Mouse (Mus musculus) spleen, adult 2 months (tissue): ENCODE data around the gene 1110032A03Rik. TPM values are rescaled to one million over a fixed set of nuclear protein-coding genes. Genes with fewer than 3 reads are reported as not detected.
A peak's percentile ranks its signal among the peaks of the same experiment; 100 is the strongest.

ENCODE experiments used
- DNase-seq, 2 experiments: peaks; one replicate each; pipeline versions ENCODE4 v3.0.0 to v3.0.0-alpha.2; 2012 to 2021; ENCODE audit warnings: low spot score in 2 of 2, low read depth in 1 of 2
- H3K27ac ChIP-seq: fragments of 200-500 bp; 2 replicates; pipeline ENCODE4 v1.5.1; 2012; ENCODE audit warnings: low read length, inconsistent platforms; ENCODE audit not compliant: insufficient read depth
- H3K27me3 ChIP-seq: fragments of 200-500 bp; 2 replicates; pipeline ENCODE4 v1.6.1; 2012; ENCODE audit warnings: mild to moderate bottlenecking, moderate library complexity, low read length, inconsistent platforms; ENCODE audit not compliant: control insufficient read depth, insufficient read depth
- H3K36me3 ChIP-seq: fragments of 200-500 bp; 2 replicates; pipeline ENCODE4 v1.6.1; 2012; ENCODE audit warnings: mild to moderate bottlenecking, low read length, inconsistent platforms; ENCODE audit not compliant: control insufficient read depth, insufficient read depth
- H3K4me1 ChIP-seq: fragments of 200-500 bp; 2 replicates; pipeline ENCODE4 v1.6.1; 2011; ENCODE audit warnings: inconsistent platforms; ENCODE audit not compliant: control insufficient read depth, insufficient read depth, insufficient read length
- H3K4me3 ChIP-seq: fragments of 200-500 bp; 2 replicates; pipeline ENCODE4 v1.5.1; 2011; ENCODE audit warnings: mild to moderate bottlenecking, inconsistent platforms; ENCODE audit not compliant: insufficient read depth, insufficient read length; ENCODE audit errors: extremely low read depth
- CTCF ChIP-seq: fragments of 200-500 bp; IDR thresholded peaks from 2 replicates; pipeline ENCODE4 v1.5.1; 2011; ENCODE audit warnings: mild to moderate bottlenecking, inconsistent platforms; ENCODE audit not compliant: insufficient read depth, insufficient read length, insufficient replicate concordance; ENCODE audit errors: extremely low read depth
- POLR2A ChIP-seq: fragments of 200-500 bp; IDR thresholded peaks from 2 replicates; pipeline ENCODE4 v1.6.1; 2011; ENCODE audit warnings: low read depth, low read length, inconsistent platforms
- WGBS: fragments of 180-500 bp; shearing (Covaris S2); methylation state at CpG from one replicate; pipeline ENCODE4 v1.1.7; 2018; 5-methylcytosine and 5-hydroxymethylcytosine counted together
- polyA plus RNA-seq: library from polyadenylated mRNA; depleted of rRNA; stranded (reverse); fragments of >200 nt; gene quantifications from 2 replicates; pipeline ENCODE4 v1.2.3, GENCODE M21; 2012

Gene 1110032A03Rik
- polyA plus RNA-seq, 1 experiment: 9.2 TPM

GRCm38 (mm10) chr9:50738914-50739870, 36.1 kb downstream of the 1110032A03Rik start, which contains the start of gene Dixdc1:
Dixdc1 (minus strand) TSS chr9:50739517.
- H3K36me3 ChIP-seq: no peaks in the 10 kb centered on the region
- peak; percentile 49 to 69 for DNase-seq
- H3K4me1 ChIP-seq: no peaks in the 10 kb centered on the region
- TF ChIP-seq POLR2A (no peak), CTCF (no peak)
- WGBS: 9% methylated on average over 36 of the region's 36 CpGs
- H3K4me3 ChIP-seq: peak within 1 kb of the TSS; percentile 6; the same call in 1 of the 2 replicates
- H3K27me3 ChIP-seq: no peaks in the 10 kb centered on the region
- H3K27ac ChIP-seq: no peak within 1 kb of the TSS

GRCm38 (mm10) chr9:50734989-50735388, 40.3 kb downstream of the 1110032A03Rik start:
- TF ChIP-seq CTCF (peak; percentile 31; the same call in 1 of the 2 replicates), POLR2A (no peak)
- Histone ChIP-seq H3K4me1 (no peaks in the 10 kb centered on the region), H3K27ac (no peak overlapping the region), H3K4me3 (no peak overlapping the region), H3K27me3 (no peaks in the 10 kb centered on the region), H3K36me3 (no peaks in the 10 kb centered on the region)
- peak in 1 of 2 experiments; percentile 14 for DNase-seq
- 4% methylated on average over 9 of the region's 9 CpGs for WGBS

- Histone ChIP-seq H3K27me3 (peaks cover 4% of the 10 kb centered on the region; the same call in 1 of the 2 replicates), H3K4me3 (no peak overlapping the region), H3K4me1 (peaks cover 8% of the 10 kb centered on the region), H3K36me3 (no peaks in the 10 kb centered on the region), H3K27ac (no peak overlapping the region)
- TF ChIP-seq POLR2A: no peak
- no peak for TF ChIP-seq CTCF
- WGBS: 73% methylated on average over 4 of the region's 4 CpGs
- DNase-seq: no peak
These were observed 42.8 kb downstream of the 1110032A03Rik start for GRCm38 (mm10) chr9:50732560-50732959.

GRCm38 (mm10) chr9:50729600-50729999, 45.7 kb downstream of the 1110032A03Rik start:
- no peaks in the 10 kb centered on the region for H3K36me3 ChIP-seq
- H3K27me3 ChIP-seq: peaks cover 4% of the 10 kb centered on the region; the same call in 1 of the 2 replicates
- TF ChIP-seq CTCF (no peak), POLR2A (no peak)
- no peak for DNase-seq
- H3K4me1 ChIP-seq: peaks cover 8% of the 10 kb centered on the region
- WGBS: 24% methylated on average over 4 of the region's 4 CpGs
- H3K27ac ChIP-seq: no peak overlapping the region
- no peak overlapping the region for H3K4me3 ChIP-seq

- TF ChIP-seq POLR2A (no peak), CTCF (no peak)
- WGBS: 2% methylated on average over 42 of the region's 45 CpGs
- Histone ChIP-seq H3K4me1 (peaks cover 8% of the 10 kb centered on the region), H3K36me3 (no peaks in the 10 kb centered on the region), H3K4me3 (peak overlapping the region; percentile 42), H3K27ac (no peak overlapping the region), H3K27me3 (peaks cover 4% of the 10 kb centered on the region; the same call in 1 of the 2 replicates)
- peak in 1 of 2 experiments; percentile 8 for DNase-seq
These were observed 47.2 kb downstream of the 1110032A03Rik start for GRCm38 (mm10) chr9:50727925-50728651.

- Histone ChIP-seq H3K27me3 (peaks cover 4% of the 10 kb centered on the region; the same call in 1 of the 2 replicates), H3K4me1 (peaks cover 8% of the 10 kb centered on the region), H3K4me3 (peak overlapping the region; percentile 42; the same call in 1 of the 2 replicates), H3K27ac (no peak overlapping the region), H3K36me3 (no peaks in the 10 kb centered on the region)
- 25% methylated on average over 30 of the region's 30 CpGs for WGBS
- TF ChIP-seq POLR2A (no peak), CTCF (no peak)
- no peak for DNase-seq
These were observed 48.0 kb downstream of the 1110032A03Rik start for GRCm38 (mm10) chr9:50727171-50727924.
